Mouse (Mus musculus): ENCODE data around the gene Gbgt1.
"Not testable (repeated sequence)": the region's sequence is repeated elsewhere in the genome, so short reads cannot be mapped to it uniquely, and the experiment has no call there.

Gene Gbgt1

GRCm38 (mm10) chr2:28496671-28497070 lies at the start of gene Gbgt1:
Gbgt1 (plus strand) TSS chr2:28496891.
- DNase-seq (ENCODE audit: low spot score): no peak

GRCm38 (mm10) chr2:28447315-28447670 lies 49.4 kb upstream of the Gbgt1 start:
- DNase-seq (ENCODE audit: low spot score): peak; percentile 17

GRCm38 (mm10) chr2:28451663-28452062 lies 45.0 kb upstream of the Gbgt1 start:
- DNase-seq (ENCODE audit: low spot score): no peak

GRCm38 (mm10) chr2:28453539-28453938 lies 43.2 kb upstream of the Gbgt1 start:
- DNase-seq (ENCODE audit: low spot score): no peak

GRCm38 (mm10) chr2:28456616-28457015 lies 40.1 kb upstream of the Gbgt1 start:
- DNase-seq (ENCODE audit: low spot score): no peak

GRCm38 (mm10) chr2:28463919-28464318 lies 32.8 kb upstream of the Gbgt1 start:
- peak; percentile 83 for DNase-seq (ENCODE audit: low spot score)

- DNase-seq (ENCODE audit: low spot score): no peak
Observed at GRCm38 (mm10) chr2:28464919-28465318, 31.8 kb upstream of the Gbgt1 start.

GRCm38 (mm10) chr2:28465836-28466518 lies 30.7 kb upstream of the Gbgt1 start, which contains the start of gene 1700007K13Rik:
1700007K13Rik (minus strand) TSS chr2:28466332.
- peak; percentile 91 for DNase-seq (ENCODE audit: low spot score)

GRCm38 (mm10) chr2:28467860-28468485 lies 28.7 kb upstream of the Gbgt1 start, which contains the start of gene Mrps2:
Mrps2 (plus strand) TSS chr2:28468066.
- DNase-seq (ENCODE audit: low spot score): peak; percentile 91

GRCm38 (mm10) chr2:28468486-28469225 lies 28.0 kb upstream of the Gbgt1 start:
- no peak for DNase-seq (ENCODE audit: low spot score)

- no peak for DNase-seq (ENCODE audit: low spot score)
Observed at GRCm38 (mm10) chr2:28469461-28469860, 27.2 kb upstream of the Gbgt1 start.

- no peak for DNase-seq (ENCODE audit: low spot score)
Observed at GRCm38 (mm10) chr2:28470591-28470990, 26.1 kb upstream of the Gbgt1 start.

GRCm38 (mm10) chr2:28472011-28472410 lies 24.7 kb upstream of the Gbgt1 start:
- DNase-seq (ENCODE audit: low spot score): not testable (repeated sequence)

GRCm38 (mm10) chr2:28477993-28478392 lies 18.7 kb upstream of the Gbgt1 start:
- not testable (repeated sequence) for DNase-seq (ENCODE audit: low spot score)

GRCm38 (mm10) chr2:28479208-28480204 lies 17.2 kb upstream of the Gbgt1 start:
- DNase-seq (ENCODE audit: low spot score): no peak

GRCm38 (mm10) chr2:28483861-28484260 lies 12.8 kb upstream of the Gbgt1 start:
- no peak for DNase-seq (ENCODE audit: low spot score)

- DNase-seq (ENCODE audit: low spot score): no peak
Observed at GRCm38 (mm10) chr2:28494521-28494920, 2.2 kb upstream of the Gbgt1 start.

GRCm38 (mm10) chr2:28495207-28495756 lies 1.4 kb upstream of the Gbgt1 start:
- no peak for DNase-seq (ENCODE audit: low spot score)

GRCm38 (mm10) chr2:28495801-28496595 lies 693 bp upstream of the Gbgt1 start:
- no peak for DNase-seq (ENCODE audit: low spot score)

GRCm38 (mm10) chr2:28497561-28497960 lies 870 bp downstream of the Gbgt1 start:
- DNase-seq (ENCODE audit: low spot score): no peak

- DNase-seq (ENCODE audit: low spot score): no peak
Observed at GRCm38 (mm10) chr2:28498431-28498830, 1.7 kb downstream of the Gbgt1 start.

Measured in embryo, embryonic 10 days (tissue).